Mouse (Mus musculus) heart, adult 11 months (tissue): ENCODE measurements around the gene Fam161b.
A peak's percentile ranks its signal among the peaks of the same experiment; 100 is the strongest.
"Not testable (repeated sequence)": the region's sequence is repeated elsewhere in the genome, so short reads cannot be mapped to it uniquely, and the experiment has no call there.

Experiments used
- DNase-seq: peaks from one replicate; pipeline ENCODE4 v3.0.0; 2022

The Fam161b gene

DNA sequence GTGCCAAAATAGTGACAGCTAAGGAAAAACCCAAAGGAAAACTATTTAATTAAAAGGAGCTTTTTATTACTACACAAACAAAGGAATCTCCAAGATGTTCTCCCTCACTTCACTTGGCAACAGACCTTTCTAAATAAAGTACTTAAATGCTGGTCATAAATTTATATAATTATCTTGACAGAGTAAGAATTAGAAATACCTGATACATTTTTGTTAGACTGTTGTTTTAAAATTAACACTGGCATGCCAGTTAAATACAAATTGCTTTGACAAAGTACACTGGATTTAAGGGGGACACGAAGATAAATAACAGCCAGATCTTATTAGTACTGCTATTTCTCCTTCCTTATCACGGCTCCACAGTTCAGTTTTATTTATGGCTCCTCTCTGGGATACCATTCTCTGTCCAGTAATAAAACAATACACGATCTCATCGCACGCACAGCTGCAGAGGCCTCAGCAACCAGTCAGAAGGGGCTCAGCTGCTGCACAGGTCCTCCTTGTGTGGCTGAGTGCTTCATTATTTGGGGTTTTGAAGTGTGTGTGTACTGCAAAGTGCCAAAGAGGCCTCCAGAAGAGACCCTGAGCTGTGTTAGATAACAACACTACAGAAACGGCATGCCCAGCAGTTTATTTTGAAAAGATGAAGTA, 12.3 kb upstream of the Fam161b start:
- no peak for DNase-seq

DNA sequence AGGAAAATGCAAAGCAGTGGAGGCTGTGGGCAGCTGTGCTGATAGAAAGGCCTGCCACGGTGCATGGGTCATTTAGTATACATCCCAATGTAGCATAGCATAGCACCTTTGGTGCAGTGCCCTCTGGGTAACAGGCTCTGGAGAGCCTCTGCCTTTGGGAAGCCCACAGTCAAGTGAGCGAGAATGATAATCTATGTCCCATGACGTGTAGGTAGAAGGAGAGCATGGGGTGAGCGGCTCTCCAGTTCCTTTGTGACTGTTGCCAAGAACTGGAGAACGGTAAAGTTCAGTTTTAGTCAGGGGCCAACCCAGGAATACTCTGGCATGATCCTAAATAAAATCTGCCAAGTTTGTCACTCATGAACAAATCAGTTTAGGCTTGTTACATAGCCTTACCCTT, 10.0 kb upstream of the Fam161b start:
- peak; percentile 91 for DNase-seq

DNA sequence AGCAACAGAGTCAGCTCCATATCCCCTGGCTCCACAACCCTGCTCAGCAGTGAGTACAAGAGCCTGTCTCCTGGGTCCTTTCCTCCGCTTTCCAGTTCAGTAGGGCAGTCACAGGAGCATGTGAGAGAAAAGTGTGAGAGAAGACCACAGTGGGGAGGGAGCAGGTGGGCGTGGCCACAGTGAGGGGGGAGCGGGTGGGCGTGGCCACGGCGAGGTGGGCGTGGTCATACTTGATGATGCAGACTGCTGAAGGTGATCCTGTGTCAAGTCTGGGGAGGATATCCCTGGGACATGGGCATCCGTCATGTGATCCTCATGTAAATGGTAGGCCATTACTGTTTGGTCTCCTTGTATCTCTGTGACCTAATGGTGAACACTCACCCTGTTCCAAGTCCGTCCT, 5.3 kb upstream of the Fam161b start:
- no peak for DNase-seq

DNA sequence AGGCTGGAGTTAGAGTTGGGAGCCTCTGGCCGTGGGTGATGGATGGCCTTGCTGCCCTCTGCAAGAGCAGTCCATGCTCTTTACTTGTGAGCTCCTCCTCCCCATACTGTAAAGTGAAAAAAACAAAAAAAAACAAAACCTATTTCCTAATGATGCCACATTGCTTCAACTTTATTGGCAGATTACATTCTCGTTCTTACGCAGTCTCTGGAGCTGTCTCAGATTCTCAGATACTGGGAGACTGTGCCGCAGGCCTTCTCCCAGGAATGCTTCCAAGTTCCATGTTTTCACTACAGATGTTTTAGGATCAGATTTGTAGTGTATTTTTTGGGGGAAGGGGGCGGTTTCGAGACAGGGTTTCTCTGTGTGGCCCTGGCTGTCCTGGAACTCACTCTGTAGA, 3.5 kb upstream of the Fam161b start:
- no peak for DNase-seq

DNA sequence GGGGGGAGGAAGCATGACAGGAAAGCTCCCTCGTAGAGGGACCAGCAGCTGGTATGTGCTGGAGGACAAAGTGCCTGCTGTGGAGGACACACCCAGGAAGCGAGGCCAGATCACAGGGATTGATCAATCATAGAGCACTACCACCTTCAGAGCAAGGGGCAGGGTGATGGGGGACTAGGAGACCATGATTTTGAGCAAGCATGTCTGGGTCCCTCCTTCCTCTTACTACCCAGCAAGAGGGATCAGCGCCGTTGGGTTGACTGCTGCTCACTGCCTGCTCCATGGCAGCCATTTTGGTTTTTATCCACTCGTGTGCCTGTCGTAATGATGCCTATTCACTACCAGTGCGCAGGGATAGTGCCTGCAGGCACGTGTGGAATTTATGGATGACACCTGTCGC, 2.7 kb upstream of the Fam161b start:
- no peak for DNase-seq

DNA sequence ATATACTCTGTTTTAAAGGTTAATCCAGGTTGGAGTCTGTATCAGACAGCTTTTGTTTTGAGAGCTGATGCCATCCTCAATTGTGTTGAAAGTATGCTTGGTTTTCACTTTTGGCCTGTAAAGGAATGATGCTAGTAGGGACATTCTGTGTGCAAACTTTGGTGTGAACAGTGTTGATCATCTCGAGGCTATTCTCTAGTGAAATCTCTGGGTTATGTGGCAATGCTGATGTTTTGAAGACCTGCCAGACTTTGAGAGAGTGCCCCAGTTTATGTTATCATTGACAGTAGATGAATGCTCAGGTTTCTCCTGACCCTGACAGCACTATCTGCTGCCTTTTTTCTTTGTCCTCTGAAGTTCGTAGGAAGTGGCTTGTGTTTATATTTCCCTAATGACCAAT, 1.2 kb upstream of the Fam161b start:
- DNase-seq = no peak

DNA sequence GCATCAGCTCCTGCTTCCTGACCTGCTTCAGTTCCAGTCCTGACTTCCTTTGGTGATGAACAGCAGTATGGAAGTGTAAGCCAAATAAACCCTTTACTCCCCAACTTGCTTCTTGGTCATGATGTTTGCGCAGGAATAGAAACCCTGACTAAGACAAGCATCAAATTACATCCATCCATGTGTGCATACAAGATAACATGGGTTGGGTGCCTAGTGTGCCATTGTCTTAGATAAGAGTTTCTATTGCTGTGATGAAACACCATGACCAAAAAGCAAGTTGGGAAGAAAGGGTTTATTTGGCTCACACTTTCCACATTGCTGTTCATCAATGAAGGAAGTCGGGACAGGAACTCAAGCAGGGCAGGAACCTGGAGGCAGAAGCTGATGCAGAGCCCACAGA, 2.9 kb downstream of the Fam161b start:
- not testable (repeated sequence) for DNase-seq

DNA sequence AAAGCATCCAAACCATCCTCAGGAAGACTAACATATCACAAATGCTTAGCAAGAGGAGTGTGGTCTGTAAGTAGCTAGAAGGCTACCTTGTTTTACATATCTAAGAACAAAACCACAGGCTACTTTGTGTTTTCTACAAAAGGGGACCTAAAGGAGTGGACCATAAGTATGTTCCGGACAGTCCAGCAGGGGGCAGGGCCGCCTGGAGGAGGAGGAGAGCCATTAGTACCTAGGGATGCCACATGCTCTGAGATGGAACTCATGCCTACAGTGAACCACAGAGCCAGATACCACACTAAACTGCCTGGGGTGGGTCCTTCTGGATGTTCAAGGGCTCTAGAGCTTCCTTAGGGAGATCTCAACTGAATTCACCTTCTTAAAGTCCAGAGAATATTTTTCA, 14.4 kb downstream of the Fam161b start:
- DNase-seq = peak; percentile 86

DNA sequence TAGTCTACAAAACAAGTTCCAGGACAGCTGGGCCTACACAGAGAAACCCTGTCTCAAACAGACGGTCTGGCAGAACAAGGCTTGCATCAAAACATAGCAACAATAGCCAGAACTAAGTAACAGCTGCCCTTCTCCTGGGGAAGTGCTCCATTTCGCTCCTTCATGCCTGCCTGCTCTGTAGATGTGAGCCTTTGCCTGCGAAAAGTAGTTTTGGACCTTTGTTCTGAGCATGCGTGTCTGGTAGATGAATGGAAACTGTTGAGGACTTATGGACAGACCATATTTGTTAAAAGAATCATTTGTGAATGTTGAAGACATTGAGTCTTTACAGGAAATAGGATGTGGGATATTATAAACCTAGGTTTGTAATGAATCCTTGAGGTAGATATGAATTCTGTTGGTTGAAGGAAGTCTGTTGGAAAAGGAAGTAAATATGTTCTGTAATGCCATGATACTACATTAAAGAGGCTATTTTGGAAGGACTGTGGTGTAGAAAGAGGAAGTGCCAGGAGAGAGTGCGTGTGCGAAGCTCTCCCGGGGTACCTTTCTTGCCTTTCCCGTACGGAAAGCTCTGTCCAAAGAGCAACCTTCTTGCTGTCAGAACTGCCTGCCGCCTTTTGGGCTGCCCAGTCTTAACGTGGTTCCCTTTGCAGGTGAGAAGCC, 24.5 kb downstream of the Fam161b start:
- DNase-seq = peak; percentile 71

DNA sequence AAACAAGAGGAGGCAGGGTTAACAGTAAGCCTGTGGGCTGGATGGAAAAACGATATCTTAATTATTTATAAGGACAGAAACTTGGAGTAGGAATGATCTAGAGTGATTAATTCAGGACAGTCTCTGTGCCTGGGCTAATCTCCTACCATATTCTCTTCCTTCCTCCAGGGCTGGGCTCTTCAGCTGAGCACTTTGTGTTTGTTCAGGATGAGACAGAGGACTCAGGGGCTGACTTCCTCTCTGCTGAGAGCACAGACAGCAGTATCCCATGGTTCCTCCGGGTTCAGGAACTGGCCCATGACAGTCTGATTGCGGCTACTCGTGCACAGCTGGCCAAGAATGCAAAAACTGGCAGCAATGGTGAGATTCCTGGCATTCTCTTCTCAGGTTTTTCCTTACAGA, 34.5 kb downstream of the Fam161b start:
- peak; percentile 95 for DNase-seq

DNA sequence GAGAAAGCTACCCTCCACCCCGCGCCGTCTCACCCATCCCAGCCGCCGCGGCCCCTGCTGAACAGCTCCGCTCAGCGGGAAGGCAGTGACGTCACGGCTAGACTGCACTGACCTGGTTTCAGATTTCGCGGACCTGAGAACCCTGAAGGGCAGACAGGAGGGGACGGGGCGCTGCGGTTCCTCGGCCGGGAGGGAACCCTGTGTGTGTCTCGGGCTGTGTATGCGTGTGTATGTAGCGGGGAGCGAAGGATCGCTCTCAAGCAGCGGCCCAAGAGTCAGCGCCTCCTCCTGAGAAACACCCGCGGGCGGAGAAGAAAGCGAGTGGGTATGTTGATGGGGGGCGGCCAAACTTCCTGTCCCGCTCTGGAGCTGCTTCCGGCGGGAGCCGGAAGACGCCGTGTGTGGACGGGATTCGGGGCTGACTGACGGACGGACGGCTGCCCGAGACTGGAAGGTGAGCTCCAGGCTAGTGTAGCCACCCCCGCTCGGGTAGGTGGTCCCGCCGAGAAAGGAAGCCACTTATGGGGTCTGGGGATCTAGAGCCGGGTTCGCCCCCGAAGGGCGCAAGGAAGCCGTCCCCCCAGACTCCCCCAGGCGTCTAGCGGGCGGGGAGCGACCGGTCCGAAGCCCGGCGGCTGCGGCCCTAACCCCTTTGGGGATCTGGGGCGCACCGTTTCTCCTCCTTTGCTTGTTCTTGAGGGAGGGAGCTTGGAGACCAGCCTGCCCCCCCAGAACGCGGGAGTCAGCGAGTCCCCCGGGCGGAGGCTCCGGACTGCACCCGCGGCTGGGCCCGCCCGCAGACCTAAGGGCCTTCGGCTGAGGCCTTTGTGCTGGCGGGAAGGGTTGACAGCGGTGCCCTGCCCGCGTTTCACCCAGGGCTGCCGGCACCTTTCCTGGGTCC, 44.7 kb downstream of the Fam161b start, which contains the start of gene Zfp410:
Gene Zfp410 (plus strand): TSS at position 132 of the 901 bp plus-strand sequence.
- DNase-seq = peak; percentile 99

DNA sequence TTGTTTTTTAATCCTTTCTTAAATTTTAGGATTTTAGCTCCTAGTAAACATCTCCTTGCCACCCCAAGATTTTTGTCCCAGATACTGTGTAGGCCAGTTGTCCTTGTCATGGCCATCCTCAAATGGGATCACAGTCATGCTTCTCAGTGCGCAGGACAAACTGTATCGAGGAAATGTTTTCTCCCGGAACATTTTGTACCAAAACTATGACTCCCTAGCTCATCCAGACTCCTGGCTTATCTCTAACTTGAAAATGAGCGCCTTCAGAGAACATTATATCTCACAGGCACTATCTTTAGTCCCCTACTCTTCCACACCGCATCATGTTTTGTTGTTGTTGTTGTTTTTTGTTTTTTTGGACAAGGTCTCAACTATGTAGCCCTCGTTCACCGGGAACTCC, 45.6 kb downstream of the Fam161b start:
- peak; percentile 72 for DNase-seq

DNA sequence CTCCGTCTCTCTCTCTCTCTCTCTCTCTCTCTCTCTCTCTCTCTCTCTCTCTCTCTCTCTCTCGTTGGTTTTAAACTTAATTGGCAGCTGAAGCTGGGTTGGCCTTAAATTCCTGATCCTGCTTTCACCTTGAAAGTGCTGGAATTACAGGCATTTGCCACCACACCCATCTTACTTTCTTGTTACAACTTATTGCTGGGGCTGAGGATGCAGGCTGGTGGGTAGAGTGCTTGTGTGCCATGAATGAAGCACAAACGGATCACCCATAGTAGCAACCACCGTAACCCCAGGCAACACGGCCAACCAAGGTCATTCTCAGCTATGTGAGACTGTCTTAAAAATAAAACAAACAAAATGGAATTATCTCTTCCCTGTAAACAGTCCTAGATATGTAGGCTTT, 50.3 kb downstream of the Fam161b start:
- peak; percentile 55 for DNase-seq

DNA sequence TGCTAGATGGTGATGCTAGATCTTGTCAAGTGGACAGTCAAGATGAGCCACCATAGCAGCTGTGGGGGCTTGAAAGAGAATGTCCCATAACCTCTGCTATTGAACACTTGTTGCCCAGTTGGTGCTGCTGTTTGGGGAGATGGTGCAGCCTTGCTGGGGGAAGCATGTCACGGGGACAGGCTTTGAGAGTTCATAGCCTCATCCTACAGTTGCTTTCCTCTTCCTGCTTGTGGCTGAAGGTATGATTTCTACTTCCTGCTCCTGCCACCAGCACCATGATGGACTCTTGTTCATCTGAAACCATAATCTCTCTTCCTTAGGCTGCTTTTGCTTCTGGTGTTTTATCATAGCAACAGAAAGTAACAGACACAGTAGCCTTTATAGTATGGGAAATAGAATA, 57.1 kb downstream of the Fam161b start:
- peak; percentile 64 for DNase-seq

DNA sequence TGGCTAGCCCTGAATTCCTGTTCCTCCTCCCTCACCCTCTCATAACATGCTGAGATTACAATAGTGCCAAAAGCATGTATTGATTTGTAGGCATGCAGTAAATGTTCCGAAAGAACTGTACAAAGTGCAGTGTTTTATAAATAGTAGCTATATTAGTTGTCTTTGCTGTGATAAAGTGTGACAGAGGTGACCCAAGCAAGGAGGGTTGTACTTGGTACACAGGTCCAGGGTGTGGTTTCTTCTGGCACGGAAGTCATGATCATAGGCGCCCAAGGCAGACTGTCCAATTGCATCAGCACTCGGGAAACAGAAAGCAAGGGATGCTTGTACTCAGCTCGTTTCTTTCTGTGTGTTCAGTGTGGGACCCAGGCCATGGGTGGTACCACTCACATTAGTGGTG, 57.5 kb downstream of the Fam161b start:
- peak; percentile 74 for DNase-seq

DNA sequence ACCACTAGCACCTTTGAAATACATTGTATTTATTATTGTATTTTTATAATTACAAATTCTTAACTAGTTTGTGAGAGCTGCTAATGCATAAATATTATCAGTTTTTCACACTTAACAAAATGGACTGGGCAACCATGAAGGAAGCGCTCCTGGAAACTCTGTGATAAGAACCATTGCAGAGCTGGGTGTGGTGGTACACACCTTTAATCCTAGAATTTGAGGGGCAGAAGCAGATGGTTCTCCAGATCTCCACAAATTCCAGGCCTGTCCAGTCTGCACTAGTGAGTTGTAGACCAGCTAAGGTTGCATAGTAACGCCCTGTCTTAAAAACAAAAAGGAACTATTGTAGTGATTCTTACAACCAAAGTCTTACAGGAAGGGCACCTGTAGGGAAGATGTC, 62.4 kb downstream of the Fam161b start:
- DNase-seq = peak; percentile 53

DNA sequence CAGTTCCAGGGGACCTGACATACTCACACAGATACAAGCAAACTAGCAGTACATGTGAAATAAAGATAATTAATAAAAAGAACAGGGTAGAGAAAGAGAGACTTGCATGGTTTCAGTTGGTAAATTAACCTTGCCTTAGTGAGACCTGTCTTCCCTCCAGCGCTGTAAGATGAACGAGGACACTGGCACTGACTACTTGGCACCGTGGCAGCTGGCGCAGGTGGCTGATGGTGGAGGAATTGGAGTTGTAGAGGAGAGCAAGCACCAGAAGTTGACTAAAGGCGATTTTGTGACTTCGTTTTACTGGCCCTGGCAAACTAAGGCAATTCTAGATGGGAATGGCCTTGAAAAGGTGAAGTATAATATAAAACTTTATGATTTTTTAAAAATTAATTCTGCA, 63.8 kb downstream of the Fam161b start:
- DNase-seq = peak; percentile 75
